Mouse (Mus musculus): ENCODE data around the gene Gnpat.
A peak's percentile ranks its signal among the peaks of the same experiment; 100 is the strongest.

Gene Gnpat

DNA sequence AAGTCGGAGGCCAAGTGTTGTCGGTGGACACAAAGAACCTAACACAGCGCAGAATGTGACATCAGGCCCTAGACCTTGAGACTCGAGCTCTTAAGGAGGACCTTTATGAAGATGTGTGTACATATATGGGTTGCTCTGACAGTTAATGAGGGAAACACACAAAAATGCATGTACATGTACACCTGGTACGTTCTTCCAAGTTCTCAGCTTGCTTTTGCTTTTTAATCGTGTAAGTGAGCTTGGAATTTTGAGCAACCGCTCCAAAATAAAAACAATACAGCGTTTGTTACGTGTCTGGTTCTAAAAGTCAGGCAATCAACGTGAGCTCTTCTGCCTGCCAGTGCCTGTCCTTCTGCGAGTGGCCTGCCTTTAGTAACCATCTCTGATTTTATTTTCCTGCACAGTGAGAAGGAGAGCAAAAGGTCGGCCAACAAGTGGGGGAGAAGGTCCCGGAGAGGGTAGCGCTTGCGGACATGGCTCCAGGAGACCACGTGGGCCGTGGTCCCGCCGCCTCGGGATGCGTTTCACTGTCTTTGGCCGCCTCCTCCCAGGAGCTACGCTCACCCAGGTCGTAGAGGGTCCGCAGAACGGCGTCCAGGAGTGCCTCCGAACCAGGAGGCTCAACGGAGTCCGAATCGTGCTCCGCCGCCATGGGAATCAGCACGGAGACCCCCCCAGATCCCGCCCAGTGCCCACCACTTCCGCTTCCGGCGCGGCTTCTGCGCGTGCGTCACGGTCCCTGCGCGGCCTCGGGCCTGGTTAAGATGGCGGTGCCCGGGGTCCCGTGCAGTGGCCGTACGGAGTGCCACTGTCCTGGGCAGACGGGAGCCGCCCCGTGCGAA, at the start of gene Gnpat, which contains the start of gene 2810004N23Rik:
Gene Gnpat, plus strand, starts transcription at position 713 of the 842 bp plus-strand sequence.
Gene 2810004N23Rik, minus strand, starts transcription at position 800 of the 842 bp plus-strand sequence.
- DNase-seq (ENCODE audit: low spot score in 2 of 2): peak; percentile 87 to 96

DNA sequence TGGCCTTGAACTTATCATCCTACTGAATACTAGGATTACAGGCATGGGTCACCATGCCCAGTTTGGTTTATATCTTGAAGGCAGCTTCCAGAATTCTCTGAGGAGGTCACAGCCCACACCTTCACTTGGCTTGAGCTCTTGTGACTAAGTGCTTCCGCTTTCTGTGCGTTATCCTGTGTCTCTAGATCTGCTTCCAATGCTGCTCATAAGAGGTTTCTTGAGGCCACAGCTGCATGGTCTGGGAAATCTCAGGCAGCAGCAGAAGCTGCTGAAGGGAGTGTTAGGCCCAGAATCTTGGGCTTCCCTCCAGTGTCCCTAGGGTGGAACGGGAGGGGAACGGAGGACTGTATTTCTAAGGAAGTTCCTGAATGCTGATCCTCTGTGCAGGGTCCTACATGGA, 49.5 kb upstream of the Gnpat start:
- DNase-seq (ENCODE audit: low spot score in 2 of 2): no peak

DNA sequence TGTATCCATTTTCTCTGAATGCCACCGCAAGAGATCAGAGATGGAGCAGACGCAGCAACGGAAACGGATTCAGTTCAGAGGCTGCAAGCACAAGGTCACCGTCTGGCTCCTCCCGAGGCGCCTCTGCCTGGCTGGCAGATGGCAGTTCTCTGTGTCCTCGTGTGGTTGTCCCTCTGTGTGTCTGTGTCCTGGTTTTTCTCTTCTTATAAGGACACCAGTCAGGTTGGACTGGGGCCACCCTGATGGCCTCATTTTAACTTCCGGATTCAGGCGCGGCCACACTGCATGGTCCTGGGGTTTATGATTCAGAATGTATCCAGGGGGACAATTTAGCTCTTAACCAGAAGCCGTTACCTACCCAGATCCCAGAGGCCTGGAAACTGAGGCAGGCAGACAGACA, 47.0 kb upstream of the Gnpat start:
- DNase-seq (ENCODE audit: low spot score in 2 of 2): no peak

DNA sequence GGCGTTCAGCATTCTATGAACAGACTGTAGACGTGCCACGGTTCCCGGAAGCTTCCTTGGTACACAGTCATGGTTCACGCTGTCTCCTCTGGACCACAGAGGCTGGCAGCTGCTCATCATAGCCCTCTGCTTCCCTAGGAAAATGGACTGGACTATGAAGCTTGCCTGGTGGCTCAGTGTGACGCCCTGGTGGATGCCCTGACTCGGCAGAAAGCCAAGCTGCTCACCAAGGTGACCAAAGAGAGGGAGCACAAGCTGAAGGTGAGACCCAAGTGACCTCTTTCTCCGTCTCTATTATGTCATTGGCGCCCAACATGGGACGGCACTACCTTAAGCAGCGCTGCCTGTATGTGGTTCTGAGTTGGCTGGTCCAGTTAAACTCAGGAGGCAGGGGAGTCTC, 46.0 kb upstream of the Gnpat start:
- DNase-seq (ENCODE audit: low spot score in 2 of 2): no peak

DNA sequence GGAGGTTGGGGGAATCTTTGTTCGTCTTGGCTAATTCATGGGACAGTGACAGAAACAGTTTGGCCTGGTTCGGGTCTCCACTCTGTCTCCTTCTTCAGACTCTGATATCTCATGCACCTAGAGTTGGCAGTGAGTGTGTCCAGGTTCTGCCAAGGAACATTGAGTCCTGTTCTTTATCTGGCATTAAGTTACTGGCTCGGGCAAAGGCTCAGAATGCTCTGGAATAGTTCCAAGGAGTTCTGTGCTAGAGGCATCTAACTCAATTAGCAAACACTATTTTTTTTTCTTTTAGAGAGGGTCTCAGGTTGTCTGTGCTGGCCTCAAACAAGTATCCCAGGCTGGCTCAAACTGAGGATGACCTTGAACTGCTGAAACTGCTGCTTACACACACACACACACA, 45.5 kb upstream of the Gnpat start:
- DNase-seq (ENCODE audit: low spot score in 2 of 2): no peak

DNA sequence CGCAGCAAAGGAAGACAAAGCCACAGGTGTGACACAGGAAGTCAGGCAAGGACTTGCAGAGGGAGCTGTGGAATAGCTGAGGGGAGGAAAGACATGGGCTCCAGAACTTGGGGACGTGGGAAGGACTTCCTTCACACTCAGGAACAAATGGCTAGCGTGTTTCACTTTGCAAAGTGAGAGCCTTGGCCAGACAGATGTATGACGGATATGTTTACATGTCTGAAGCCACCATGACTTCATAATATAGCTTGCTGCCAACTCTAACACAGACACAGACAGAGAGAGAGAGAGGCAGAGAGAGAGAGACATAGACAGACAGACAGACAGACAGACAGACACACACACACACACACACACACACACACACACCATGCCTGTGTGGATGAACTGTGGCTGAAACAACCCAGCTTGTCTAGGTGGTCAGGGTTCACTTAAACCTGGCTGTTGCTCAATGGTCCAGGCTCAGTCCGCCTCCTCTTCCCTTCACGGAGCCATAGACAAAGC, 43.2 kb upstream of the Gnpat start:
- DNase-seq (ENCODE audit: low spot score in 2 of 2): no peak

DNA sequence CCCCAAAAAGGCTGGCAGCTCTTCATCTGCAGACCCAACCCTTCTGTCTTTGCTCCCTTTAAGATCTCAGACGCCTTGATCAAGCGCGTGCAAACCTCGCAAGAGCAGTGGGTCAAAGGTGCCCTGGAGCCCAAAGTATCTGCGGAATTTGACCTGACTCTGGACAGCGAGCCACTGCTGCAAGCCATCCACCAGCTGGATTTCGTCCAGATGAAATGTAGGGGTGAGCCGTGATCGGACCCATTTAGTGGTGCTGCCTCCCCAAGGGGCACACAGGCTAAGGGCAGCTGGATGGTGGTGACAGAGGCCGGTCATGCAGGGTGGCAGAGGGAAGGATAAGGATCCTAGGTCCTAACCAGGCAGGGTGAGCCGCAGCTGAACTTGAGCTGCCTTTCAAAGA, 42.7 kb upstream of the Gnpat start:
- no peak for DNase-seq (ENCODE audit: low spot score in 2 of 2)

DNA sequence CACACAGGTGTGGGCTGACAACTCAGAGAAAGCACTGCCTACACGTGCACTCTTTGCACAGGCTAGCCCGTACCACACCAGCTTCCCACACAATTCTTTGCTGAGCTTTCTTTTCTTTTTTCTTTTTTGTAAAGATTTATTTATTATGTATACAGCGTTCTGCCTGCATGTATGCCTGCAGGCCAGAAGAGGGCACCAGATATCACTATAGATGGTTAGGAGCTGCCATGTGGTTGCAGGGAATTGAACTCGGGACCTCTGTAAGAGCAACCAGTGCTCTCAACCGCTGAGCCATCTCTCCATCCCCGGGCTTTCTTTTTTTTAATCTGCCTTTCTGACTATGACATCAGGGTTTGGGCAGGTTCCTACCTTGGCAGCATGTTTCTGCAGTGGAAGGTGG, 39.3 kb upstream of the Gnpat start:
- DNase-seq (ENCODE audit: low spot score in 2 of 2): peak in 1 of 2 experiments; percentile 12

DNA sequence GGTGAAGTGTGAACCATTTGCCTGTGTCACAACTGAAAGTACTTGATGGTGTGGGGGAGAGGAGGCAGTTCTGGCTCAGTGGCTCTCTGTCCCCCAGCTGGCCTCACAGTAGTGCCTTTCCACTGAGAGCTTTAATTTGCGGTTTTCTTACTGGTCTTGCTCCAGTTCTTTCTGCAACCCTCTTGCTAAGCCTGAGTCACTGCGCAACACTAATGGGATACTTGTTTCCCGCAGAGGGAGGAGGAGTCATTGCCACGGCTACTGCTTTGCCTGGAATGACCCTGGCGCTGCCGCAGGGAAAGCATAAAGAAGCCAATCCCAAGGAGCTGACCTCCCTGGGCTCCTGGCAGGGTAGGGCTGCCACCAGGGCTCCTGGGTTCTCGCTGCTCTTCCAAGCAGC, 36.2 kb upstream of the Gnpat start:
- DNase-seq (ENCODE audit: low spot score in 2 of 2): no peak

DNA sequence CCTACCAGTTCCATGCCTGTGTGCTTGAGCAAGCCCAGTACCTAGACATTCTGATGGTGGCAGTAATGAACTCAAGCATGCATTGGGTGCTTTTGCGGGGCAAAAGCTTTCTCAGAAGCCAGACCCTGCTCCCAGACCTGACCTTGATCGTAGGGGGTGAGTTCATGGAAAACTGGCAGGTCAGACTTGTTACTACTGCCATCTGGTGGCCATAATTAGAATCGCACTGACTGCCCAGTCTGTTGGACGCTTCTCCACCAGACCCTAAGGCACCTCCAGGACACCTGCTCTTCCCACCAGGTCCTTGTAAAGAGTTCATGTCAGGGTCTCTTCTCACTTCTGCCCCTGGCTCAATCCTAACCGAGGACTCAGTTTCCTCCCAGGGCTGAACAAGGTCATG, 35.4 kb upstream of the Gnpat start:
- peak in 1 of 2 experiments; percentile 36 for DNase-seq (ENCODE audit: low spot score in 2 of 2)

DNA sequence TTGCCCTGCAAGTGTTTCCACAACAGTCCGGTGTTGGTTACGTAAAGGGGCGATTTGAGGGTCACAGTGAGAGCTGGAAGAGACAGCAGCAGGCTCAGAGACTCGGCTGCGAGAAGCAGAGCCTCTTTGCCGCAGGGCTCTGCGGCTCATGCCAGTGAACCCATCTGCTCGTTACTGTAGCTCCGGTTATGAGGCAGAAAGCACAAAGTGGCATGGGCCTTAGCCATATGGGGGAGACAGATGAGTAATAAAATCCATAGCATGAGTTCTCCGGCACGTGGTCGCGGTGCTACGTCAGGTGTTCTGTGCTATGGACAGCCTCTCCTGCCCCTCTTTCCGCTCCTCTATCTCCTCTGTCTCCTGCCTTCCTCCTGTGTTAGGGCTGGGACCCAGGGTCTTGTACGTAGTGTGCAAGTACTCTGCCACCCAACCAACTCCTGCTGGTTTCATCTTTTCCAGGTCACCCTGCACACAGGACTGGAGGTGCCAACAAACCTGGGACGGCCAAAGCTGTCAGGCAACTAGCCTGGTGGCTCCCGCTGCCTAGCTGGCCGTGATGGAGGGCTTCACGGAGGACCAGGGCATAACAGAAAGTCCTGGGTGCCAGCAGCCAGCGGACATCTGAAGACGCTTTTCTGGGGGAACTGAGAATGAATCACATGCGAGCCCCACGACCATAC, 34.1 kb upstream of the Gnpat start:
- DNase-seq (ENCODE audit: low spot score in 2 of 2): no peak

DNA sequence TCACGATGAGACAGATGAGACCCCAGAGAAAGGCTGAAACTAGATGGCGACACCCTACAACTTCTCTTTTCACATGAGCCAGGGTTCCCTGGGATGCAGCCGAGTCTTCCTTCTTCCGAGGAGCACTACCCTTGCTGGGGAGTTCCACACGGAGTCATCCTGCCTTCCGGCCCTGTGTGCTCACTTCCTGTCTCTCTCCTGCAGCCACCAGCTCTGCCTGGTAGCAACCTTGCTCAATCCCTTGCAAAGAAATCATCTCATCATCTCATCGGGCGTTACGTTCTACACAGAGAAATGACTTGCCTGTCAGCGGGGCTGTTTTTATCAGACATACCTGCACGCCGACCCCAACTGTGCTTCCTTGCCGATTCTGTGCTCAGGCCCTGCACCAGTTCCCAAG, 32.8 kb upstream of the Gnpat start:
- DNase-seq (ENCODE audit: low spot score in 2 of 2): no peak

DNA sequence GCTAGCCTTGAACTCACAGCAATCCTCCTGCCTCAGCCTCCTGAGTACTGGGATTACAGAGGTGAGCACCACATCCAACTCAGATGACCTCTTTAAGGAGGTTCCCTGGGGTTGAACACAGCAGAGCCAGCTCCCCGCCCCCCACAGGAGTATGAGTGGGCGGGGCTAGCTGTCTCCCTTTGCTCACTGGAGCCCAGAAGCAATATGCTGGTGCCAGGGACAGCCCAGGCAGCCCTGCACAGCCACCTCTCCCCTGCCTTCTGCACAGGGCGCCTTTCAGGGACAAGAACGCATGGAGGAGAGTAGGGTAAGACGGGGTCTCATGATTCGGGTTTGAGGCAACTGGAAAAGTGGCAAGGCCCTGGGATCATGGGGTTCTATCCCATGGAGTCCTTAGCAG, 31.3 kb upstream of the Gnpat start:
- DNase-seq (ENCODE audit: low spot score in 2 of 2): no peak

DNA sequence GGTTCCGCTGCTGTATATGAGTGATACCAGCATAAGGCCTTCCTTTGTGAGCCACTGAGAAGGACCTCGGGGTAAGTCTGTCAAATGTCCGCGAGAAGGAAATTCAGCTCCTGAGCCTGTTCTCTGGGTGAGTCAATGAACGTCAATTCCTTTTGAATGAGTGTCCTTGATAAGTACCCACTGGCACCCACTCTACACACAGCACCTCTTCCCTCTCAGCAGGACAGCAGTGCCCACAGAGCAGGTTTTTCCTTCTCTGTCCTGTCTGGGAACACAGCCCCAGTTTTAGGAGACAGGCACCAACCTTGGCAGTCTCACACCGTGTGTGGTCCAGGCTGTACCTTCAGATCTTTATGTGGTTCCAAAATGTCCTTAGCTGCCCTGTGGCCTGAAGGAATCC, 30.9 kb upstream of the Gnpat start:
- DNase-seq (ENCODE audit: low spot score in 2 of 2): no peak

DNA sequence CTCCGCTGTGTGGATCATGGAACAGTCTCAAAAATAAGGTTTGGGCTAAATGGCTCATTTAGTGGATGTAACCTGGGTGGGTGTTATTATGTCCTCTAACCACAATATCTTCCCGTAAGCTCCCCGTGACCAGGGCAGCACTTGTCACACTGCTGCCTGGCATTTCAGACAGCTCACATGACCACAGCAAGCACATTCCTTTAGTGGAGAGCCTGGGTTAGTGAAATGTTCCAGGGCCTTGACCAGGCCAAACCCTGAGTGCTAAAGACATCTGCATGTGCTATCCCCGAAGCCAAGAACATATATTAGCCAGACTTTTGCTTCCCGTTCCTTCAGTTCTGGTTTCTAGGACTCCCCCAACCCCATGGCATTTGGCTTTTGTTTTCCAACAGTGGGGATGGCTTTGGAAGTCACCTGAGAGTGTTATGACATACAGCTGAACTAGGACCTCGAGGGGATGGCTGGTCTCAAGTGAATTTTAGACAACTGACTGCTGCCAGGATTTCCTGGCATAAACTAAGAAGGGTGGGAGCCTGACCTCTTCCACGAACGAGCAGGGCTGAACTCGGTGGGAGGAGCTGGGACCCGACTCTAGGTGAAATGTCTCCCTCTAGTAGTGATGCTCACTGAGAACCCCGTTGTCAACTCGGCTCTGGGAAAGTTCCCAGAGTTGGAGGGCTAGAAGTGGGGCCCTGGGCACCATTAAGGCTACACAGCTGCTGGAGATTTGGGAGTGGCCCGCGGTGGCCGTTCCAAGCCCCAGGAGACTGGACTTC, 29.2 kb upstream of the Gnpat start:
- DNase-seq (ENCODE audit: low spot score in 2 of 2): no peak

DNA sequence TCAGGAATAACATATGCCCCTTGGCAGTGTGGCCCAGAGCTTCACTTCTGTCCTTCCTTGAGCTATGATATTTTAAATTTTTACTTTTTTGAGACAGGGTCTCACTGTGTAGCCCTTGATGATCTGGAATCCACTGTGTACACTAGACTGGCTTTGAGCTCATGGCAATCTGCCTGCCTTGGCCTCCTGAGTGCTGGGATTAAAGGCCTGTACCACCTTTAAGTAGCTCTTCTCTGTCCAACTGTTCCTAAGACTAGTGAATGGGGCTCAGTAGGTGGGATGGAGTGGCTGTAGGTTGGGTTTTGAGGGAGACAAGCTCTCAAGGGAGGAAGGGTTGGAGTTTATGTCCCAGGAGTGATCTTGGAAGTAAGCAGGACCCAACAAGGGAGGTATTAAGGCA, 27.0 kb upstream of the Gnpat start:
- no peak for DNase-seq (ENCODE audit: low spot score in 2 of 2)

DNA sequence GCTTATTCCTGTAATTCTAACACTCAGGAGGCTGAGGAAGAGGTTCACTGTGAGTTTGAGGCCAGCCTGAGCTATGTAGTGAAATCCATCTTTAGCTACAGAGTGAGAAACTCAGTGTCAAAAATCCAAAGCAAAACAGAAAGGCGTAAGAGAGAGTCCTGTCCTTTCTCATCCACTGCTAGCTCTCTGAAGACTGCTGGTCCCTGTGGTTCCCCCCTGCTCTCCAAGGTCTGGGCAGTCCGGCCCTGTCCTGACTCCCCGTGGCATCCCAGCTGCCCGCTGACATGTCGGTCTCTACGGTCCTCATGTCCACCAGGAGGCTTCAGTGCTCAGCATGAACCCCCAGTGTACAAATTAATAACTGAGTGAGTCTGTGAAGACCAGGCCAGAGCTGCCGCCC, 26.6 kb upstream of the Gnpat start:
- DNase-seq (ENCODE audit: low spot score in 2 of 2): no peak

DNA sequence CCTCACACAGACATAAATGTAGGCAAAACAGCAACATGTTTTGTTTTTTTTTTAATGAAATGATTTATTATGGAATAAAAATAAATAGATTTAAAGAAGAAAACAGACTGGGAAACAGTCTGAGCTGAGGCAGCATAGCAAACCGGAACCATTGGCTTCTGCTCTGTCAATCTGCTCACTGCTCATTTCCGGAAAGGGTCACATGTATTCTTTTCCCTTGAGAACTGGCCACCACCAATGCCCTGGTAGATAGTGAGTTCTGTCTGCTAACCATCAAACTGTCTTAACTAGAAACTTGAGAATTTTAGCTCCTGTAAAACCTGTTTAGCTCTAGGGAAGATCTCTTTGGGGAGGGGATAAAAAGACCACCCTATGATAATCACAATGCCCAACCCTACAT, 25.9 kb upstream of the Gnpat start:
- DNase-seq (ENCODE audit: low spot score in 2 of 2): no peak

DNA sequence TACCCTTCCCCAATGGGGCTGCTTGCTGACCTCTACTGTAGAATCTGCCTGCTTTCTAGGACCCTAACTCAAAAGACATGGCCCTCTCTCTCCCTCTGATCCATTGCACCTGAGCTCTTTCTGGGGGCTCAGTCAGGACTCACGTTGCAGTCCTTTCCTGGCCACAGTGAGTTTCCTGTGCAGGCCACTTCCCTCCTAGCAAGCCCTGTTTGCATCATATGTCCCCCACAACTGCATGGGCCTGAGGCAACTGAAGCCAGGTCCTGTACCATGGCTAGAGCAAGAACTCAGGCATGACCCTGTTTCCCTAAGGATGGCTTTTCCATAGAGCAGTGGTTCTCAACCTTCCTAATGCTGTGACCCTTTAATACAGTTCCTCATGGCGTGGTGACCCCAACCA, 24.9 kb upstream of the Gnpat start:
- DNase-seq (ENCODE audit: low spot score in 2 of 2): no peak

DNA sequence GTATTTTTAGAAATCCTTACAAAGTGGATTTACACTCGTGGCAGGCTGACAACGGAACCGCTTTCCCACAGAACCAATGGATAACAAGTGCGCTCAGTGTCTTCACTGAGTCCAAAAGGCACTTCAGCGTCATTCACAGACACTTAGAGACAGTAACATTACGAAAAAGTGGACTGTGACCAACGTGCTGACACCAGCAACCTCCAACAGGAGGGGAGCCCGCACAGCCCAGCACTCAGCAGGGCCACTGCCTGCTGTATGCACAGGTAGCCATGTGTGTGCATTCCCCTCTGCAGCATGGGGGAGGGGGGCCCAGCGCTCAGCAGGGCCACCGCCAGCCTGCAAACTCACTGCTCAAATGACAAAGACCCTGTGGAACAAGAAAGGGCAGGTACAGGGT, 23.5 kb upstream of the Gnpat start:
- DNase-seq (ENCODE audit: low spot score in 2 of 2): no peak

DNA sequence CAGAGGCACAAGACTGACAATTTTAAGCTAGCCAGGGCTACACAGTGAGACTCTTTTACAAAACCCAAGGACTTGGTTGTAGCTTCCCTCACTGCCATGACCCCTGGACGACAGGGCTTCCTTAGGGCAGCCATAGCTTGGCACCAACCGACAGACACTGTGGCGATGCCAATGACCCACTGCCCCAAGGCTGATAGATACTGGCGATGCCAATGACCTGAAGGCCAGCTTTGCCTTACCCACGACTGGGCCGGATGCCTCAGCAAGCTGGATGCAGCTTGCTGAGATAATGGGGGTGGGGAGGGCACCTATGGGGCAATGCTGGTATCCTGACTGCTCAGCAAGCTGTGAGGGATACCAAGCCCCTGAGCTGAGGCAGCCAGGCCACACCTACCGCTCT, 21.9 kb upstream of the Gnpat start:
- no peak for DNase-seq (ENCODE audit: low spot score in 2 of 2)

DNA sequence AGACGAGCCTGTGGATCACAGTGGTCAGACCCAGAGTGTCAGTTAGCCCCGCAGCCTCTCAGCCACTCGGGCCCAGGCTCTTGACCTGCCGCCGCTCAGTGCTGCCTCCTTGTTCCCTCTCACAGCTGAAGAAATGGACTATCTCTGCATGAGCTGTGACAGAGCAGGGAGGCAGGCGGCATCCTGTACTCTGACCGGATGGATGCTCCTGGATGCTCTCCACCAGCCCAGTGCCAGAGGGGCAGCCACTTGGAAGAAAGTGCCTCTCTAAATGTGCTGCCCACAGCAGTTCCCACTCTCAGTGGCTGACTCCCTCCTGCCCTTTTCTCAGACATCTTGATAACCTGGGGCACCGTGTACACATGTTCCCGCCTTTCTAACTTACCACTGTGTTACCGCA, 21.1 kb upstream of the Gnpat start:
- no peak for DNase-seq (ENCODE audit: low spot score in 2 of 2)
